Mouse (Mus musculus): ENCODE measurements at regions not wholly inside any gene's neighbourhood (a gene's known extent, or its start where the extent isn't known, plus 50 kb on each side); places are given as distances from the start of the nearest gene placed in this dataset.

DNA sequence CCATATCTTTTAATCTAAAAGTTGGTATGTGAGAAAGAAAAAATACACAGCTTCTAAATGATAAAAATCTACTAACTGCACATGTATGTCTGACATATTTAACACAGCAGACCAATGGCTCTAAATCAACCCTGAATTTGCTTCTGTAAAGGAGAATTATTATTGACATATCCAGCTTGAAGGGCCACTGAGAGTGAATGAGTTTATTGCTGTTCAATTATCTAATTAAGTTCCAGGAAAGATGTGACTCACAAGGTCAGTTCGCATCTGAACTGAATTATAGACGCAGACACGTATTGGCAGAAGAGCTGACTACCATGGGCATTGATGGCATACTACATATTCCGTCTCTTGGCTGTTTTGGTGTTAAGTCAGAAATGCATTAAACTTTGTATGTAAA lies 180.3 kb upstream of the Robo2 start:
- no peaks in the 10 kb centered on the region for H3K4me1 ChIP-seq (ENCODE audit: control insufficient read depth, insufficient read depth, low read length)
- TF ChIP-seq POLR2A (IDR thresholded peaks at IDR 0.05; ENCODE audit: borderline replicate concordance, insufficient read depth, low read length): no peak
- no peak for TF ChIP-seq CTCF (IDR thresholded peaks at IDR 0.05; ENCODE audit: borderline replicate concordance, insufficient read depth, low read depth, low read length)

DNA sequence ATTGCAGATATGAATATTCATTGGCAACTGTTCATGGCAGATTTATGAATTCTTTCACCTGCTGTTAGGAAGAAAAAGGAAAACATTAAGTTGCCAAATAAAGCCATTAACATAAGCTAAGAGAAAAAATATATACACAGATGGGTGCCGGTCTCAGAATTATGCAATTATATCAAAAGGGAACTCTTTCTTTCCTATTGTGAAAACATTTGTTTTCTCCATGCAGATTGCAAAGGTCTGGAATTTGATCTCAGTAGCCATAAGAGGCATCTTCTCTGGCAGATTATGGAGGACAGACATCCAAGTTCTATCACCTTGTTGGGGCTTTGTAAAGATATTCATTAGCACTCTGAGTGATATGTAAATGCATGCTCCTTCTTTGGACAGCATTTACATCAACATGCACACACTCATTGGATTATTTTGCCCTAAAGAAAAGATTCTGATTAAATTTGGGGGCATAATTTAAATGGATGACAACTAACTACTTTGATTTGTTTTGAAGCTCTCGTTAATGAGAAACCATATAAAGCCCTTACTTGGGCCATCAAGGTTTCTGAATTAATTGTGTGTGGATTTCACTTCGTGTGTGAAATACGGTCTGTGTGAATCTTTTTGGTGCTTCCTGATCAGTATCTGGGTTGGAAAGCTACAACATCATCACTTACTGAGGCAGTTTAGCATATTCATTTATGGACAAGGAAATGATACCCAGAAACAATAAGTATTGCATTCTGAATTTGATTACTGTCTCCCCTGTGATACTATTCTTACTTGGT lies 171.2 kb upstream of the Robo2 start:
- WGBS: 82% methylated on average over 4 of the region's 4 CpGs
- TF ChIP-seq CTCF (IDR thresholded peaks at IDR 0.05; ENCODE audit: borderline replicate concordance, insufficient read depth, low read depth, low read length): no peak
- no peak for TF ChIP-seq POLR2A (IDR thresholded peaks at IDR 0.05; ENCODE audit: borderline replicate concordance, insufficient read depth, low read length)
- no peaks in the 10 kb centered on the region for H3K27me3 ChIP-seq (ENCODE audit: control insufficient read depth, insufficient read depth, low read length)
- no peak for DNase-seq
- no peak overlapping the region for H3K27ac ChIP-seq (ENCODE audit: insufficient read depth, low read length)
- no peak overlapping the region for H3K4me3 ChIP-seq (replicated peaks; ENCODE audit: insufficient read depth, low read depth, low read length)
- no peaks in the 10 kb centered on the region for H3K4me1 ChIP-seq (ENCODE audit: control insufficient read depth, insufficient read depth, low read length)

More for the DNA sequence above, 180.3 kb upstream of the Robo2 start:
- H3K4me3 ChIP-seq (replicated peaks; ENCODE audit: insufficient read depth, low read depth, low read length): no peak overlapping the region
- 95% methylated on average over 4 of the region's 4 CpGs for WGBS
- no peaks in the 10 kb centered on the region for H3K27me3 ChIP-seq (ENCODE audit: control insufficient read depth, insufficient read depth, low read length)
- H3K27ac ChIP-seq (ENCODE audit: insufficient read depth, low read length): no peak overlapping the region
- DNase-seq: no peak

DNA sequence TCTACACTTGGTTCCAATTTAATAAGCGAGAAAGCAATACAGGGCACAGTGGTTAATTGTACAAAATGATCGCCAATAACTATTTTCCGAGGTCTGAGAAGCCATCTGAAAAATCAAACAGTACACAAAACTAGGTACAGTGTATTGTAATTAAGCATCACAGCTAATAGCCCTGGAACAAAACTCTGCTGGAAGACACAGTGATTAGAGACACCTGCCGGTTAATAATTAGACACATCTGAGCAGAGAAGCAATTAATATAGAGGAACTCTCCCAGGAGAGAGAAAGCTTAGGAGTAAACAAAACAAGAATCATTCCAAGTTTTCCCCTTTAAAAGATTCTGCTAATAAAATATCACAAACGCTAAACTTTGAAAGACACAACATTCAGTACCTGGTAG lies 136.7 kb upstream of the Robo2 start:
- TF ChIP-seq POLR2A (IDR thresholded peaks at IDR 0.05; ENCODE audit: borderline replicate concordance, insufficient read depth, low read length) (no peak), CTCF (IDR thresholded peaks at IDR 0.05; ENCODE audit: borderline replicate concordance, insufficient read depth, low read depth, low read length) (no peak)
- H3K4me1 ChIP-seq (ENCODE audit: control insufficient read depth, insufficient read depth, low read length): no peaks in the 10 kb centered on the region
- 75% methylated on average over 5 of the region's 5 CpGs for WGBS
- H3K4me3 ChIP-seq (replicated peaks; ENCODE audit: insufficient read depth, low read depth, low read length): no peak overlapping the region
- no peak for DNase-seq
- no peaks in the 10 kb centered on the region for H3K27me3 ChIP-seq (ENCODE audit: control insufficient read depth, insufficient read depth, low read length)
- no peak overlapping the region for H3K27ac ChIP-seq (ENCODE audit: insufficient read depth, low read length)

DNA sequence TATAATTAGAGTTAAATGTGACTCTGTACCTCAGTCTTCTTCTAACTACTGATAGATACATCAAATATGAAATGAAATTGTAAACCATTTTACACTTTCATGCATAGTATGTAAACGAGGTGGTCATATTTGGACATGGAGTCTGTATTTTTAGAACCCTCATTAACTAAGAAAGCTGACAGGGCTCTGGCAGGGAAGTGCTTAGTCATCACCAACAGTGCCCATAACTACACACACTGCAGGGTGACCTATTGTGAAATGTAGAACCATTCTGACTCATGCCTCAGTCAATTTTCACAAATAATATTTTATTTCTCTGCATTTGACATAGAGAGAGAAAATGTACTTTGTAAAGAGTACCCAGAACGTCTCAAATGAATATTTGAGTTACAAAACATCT lies 118.9 kb upstream of the Robo2 start:
- H3K4me3 ChIP-seq (replicated peaks; ENCODE audit: insufficient read depth, low read depth, low read length): no peak overlapping the region
- H3K27me3 ChIP-seq (ENCODE audit: control insufficient read depth, insufficient read depth, low read length): no peaks in the 10 kb centered on the region
- H3K4me1 ChIP-seq (ENCODE audit: control insufficient read depth, insufficient read depth, low read length): no peaks in the 10 kb centered on the region
- 62% methylated on average over 2 of the region's 2 CpGs for WGBS
- DNase-seq: no peak
- no peak overlapping the region for H3K27ac ChIP-seq (ENCODE audit: insufficient read depth, low read length)
- no peak for TF ChIP-seq CTCF (IDR thresholded peaks at IDR 0.05; ENCODE audit: borderline replicate concordance, insufficient read depth, low read depth, low read length)
- TF ChIP-seq POLR2A (IDR thresholded peaks at IDR 0.05; ENCODE audit: borderline replicate concordance, insufficient read depth, low read length): no peak

DNA sequence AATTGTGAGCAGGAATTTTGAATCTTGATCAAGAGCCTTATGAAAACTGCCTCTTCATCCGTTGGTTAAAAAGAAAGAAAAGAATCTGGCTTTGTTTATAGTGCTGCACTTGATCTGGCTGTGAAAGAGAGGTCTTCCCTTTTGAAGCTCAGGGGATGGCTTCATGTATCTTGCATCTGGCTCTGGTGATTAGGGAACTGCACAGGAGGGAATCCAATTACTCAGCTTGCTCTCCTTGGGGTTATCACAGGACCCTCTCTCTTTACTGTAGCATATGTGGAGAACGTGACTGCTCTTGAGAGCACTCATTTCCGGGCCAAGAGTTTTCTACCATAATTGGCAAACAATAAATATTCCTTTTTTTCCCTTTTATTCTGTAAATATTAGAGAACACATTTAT lies 116.6 kb upstream of the Robo2 start:
- H3K27ac ChIP-seq (ENCODE audit: insufficient read depth, low read length): no peak overlapping the region
- no peak for DNase-seq
- H3K4me3 ChIP-seq (replicated peaks; ENCODE audit: insufficient read depth, low read depth, low read length): no peak overlapping the region
- no peaks in the 10 kb centered on the region for H3K4me1 ChIP-seq (ENCODE audit: control insufficient read depth, insufficient read depth, low read length)
- no peaks in the 10 kb centered on the region for H3K27me3 ChIP-seq (ENCODE audit: control insufficient read depth, insufficient read depth, low read length)
- 45% methylated on average over 3 of the region's 3 CpGs for WGBS
- no peak for TF ChIP-seq POLR2A (IDR thresholded peaks at IDR 0.05; ENCODE audit: borderline replicate concordance, insufficient read depth, low read length)
- TF ChIP-seq CTCF (IDR thresholded peaks at IDR 0.05; ENCODE audit: borderline replicate concordance, insufficient read depth, low read depth, low read length): no peak

DNA sequence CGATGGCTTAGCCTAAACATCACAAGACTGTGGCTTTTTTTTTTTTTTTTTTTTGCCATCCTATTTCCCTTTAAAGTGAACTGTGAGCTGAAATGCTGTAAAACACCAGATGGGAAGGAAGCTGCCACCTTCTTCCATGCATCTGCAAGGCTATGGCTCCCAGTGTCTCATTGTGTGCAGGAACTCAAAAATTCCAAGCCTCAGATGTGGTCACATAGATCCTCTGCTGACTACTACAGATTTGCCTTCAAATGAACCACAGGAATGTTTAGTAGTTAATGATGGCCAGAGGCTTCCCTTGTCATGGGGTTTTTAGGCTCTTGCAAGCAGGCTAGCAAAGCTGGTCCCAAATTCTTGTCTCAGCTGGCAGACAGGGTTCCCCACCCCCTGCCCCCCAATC lies 114.9 kb upstream of the Robo2 start:
- Histone ChIP-seq H3K4me1 (ENCODE audit: control insufficient read depth, insufficient read depth, low read length) (no peaks in the 10 kb centered on the region), H3K4me3 (replicated peaks; ENCODE audit: insufficient read depth, low read depth, low read length) (no peak overlapping the region), H3K27me3 (ENCODE audit: control insufficient read depth, insufficient read depth, low read length) (no peaks in the 10 kb centered on the region), H3K27ac (ENCODE audit: insufficient read depth, low read length) (no peak overlapping the region)
- DNase-seq: no peak
- 90% methylated on average over 1 of the region's 1 CpGs for WGBS
- TF ChIP-seq POLR2A (IDR thresholded peaks at IDR 0.05; ENCODE audit: borderline replicate concordance, insufficient read depth, low read length) (no peak), CTCF (IDR thresholded peaks at IDR 0.05; ENCODE audit: borderline replicate concordance, insufficient read depth, low read depth, low read length) (no peak)

DNA sequence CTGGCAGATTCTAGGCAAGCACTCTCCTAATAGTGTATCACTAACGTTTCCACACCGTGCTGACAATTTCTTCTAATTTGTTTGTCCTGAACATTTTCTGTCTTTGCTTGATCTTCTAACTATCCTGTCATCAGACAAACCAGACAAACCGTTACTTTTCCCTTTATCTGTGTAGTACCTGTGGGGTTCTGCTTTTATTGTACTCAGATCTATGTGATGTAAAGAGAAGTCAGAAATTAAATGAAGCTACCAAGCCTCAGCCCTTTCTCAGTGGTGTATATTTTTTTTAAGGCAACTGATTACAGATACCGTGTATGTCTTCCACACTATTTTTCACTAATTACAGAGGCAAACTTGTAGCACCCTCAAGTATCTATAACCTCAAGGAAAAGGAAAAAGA lies 108.9 kb upstream of the Robo2 start:
- no peak for TF ChIP-seq CTCF (IDR thresholded peaks at IDR 0.05; ENCODE audit: borderline replicate concordance, insufficient read depth, low read depth, low read length)
- TF ChIP-seq POLR2A (IDR thresholded peaks at IDR 0.05; ENCODE audit: borderline replicate concordance, insufficient read depth, low read length): no peak
- Histone ChIP-seq H3K4me3 (replicated peaks; ENCODE audit: insufficient read depth, low read depth, low read length) (no peak overlapping the region), H3K27ac (ENCODE audit: insufficient read depth, low read length) (no peak overlapping the region), H3K4me1 (ENCODE audit: control insufficient read depth, insufficient read depth, low read length) (no peaks in the 10 kb centered on the region), H3K27me3 (ENCODE audit: control insufficient read depth, insufficient read depth, low read length) (no peaks in the 10 kb centered on the region)
- no peak for DNase-seq
- WGBS: 81% methylated on average over 4 of the region's 4 CpGs

DNA sequence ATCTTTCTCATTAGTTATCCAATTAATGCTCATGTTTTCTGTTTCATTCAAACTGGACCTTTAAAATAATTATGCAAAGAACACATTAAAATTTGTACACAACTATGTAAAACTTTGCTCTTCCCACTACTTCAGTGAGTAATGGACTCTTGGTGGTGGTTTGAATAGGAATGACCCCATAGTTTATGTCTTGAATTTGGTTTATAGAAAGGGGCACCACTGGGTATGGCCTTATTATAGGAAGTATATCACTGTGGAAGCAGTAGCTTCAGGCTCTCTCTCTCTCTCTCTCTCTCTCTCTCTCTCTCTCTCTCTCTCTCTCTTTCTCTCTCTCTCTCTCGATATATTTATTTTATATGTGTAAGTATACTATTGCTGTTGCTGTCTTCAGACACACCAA lies 106.3 kb upstream of the Robo2 start:
- H3K4me3 ChIP-seq (replicated peaks; ENCODE audit: insufficient read depth, low read depth, low read length): no peak overlapping the region
- H3K27me3 ChIP-seq (ENCODE audit: control insufficient read depth, insufficient read depth, low read length): no peaks in the 10 kb centered on the region
- no peak overlapping the region for H3K27ac ChIP-seq (ENCODE audit: insufficient read depth, low read length)
- no peak for DNase-seq
- no peak for TF ChIP-seq POLR2A (IDR thresholded peaks at IDR 0.05; ENCODE audit: borderline replicate concordance, insufficient read depth, low read length)
- no peak for TF ChIP-seq CTCF (IDR thresholded peaks at IDR 0.05; ENCODE audit: borderline replicate concordance, insufficient read depth, low read depth, low read length)
- no peaks in the 10 kb centered on the region for H3K4me1 ChIP-seq (ENCODE audit: control insufficient read depth, insufficient read depth, low read length)
- WGBS: 76% methylated on average over 1 of the region's 1 CpGs

Measured in cerebellum, adult 2 months (tissue).